Mouse (Mus musculus) midbrain, embryonic 14.5 days (tissue): ENCODE results near the gene Ogfr. TPM values are rescaled to one million over a fixed set of nuclear protein-coding genes. Genes with fewer than 3 reads are reported as not detected.

Experiments used
- ATAC-seq: fragments of 200-750 bp; cut with Nextera tagmentation; 2 replicates; pipeline ENCODE4 v1.8.0; 2017; ENCODE audit warnings: moderate number of reproducible peaks, moderate library complexity; ENCODE audit not compliant: low FRiP score, low TSS enrichment
- DNase-seq: peaks from one replicate; pipeline ENCODE4 v3.0.0-alpha.2; 2015
- H3K27ac ChIP-seq: fragments of 300-500 bp; sonication (generic); replicated peaks from 2 replicates; pipeline ENCODE4 v1.5.1; 2014; ENCODE audit warnings: mild to moderate bottlenecking, low read depth, low read length, moderate library complexity
- H3K27me3 ChIP-seq: fragments of 300-500 bp; sonication (generic); 2 replicates; pipeline ENCODE4 v1.6.1; 2014; ENCODE audit warnings: low read length, control low read depth, mixed read lengths; ENCODE audit not compliant: control insufficient read depth, insufficient read depth
- H3K36me3 ChIP-seq: fragments of 300-500 bp; sonication (generic); 2 replicates; pipeline ENCODE4 v1.6.1; 2014; ENCODE audit warnings: low read length, control low read depth; ENCODE audit not compliant: control insufficient read depth, insufficient read depth
- H3K4me1 ChIP-seq: fragments of 300-500 bp; sonication (generic); 2 replicates; pipeline ENCODE4 v1.6.1; 2014; ENCODE audit warnings: mild to moderate bottlenecking, antibody characterized with exemption, low read length, control low read depth; ENCODE audit not compliant: control insufficient read depth, insufficient read depth
- H3K4me2 ChIP-seq: fragments of 300-500 bp; sonication (generic); 2 replicates; pipeline ENCODE4 v1.6.1; 2014; ENCODE audit warnings: mild to moderate bottlenecking, low read length, moderate library complexity
- H3K4me3 ChIP-seq: fragments of 300-500 bp; sonication (generic); replicated peaks from 2 replicates; pipeline ENCODE4 v1.5.1; 2014; ENCODE audit warnings: low read depth, low read length
- H3K9ac ChIP-seq: fragments of 300-500 bp; sonication (generic); replicated peaks from 2 replicates; pipeline ENCODE4 v1.6.1; 2014; ENCODE audit warnings: mild to moderate bottlenecking, low read length, moderate library complexity
- H3K9me3 ChIP-seq: fragments of 300-500 bp; sonication (generic); 2 replicates; pipeline ENCODE4 v1.6.1; 2016; ENCODE audit warnings: low read length, control low read depth, mixed read lengths; ENCODE audit not compliant: control insufficient read depth
- WGBS: fragments of 180-500 bp; shearing (Covaris S2); extraction: QIAGEN DNeasy Blood & Tissue Kit; methylation state at CpG from one replicate; pipeline ENCODE4 v1.1.7; 2014; 5-methylcytosine and 5-hydroxymethylcytosine counted together
- polyA plus RNA-seq: library from polyadenylated mRNA; unstranded; fragments of >200 nt; fragmentation: Nextera tagmentation; extraction: Ambion mirVana; gene quantifications from 2 replicates; pipeline ENCODE4 v1.2.1, GENCODE M21; 2014

Ogfr gene
- polyA plus RNA-seq, 1 experiment from 2014 or later, result 97.7 TPM

GRCm38 (mm10) chr2:180582481-180583153 lies 6.4 kb upstream of the Ogfr start:
- under 1% methylated on average over 57 of the region's 57 CpGs for WGBS
- Histone ChIP-seq H3K36me3 (peaks cover 25% of the 10 kb centered on the region), H3K4me2 (peak overlapping the region; percentile 81), H3K27me3 (peaks cover 3% of the 10 kb centered on the region; the same call in 1 of the 2 replicates), H3K4me3 (peak overlapping the region; percentile 90), H3K27ac (peak overlapping the region; percentile 83), H3K9me3 (no peaks in the 10 kb centered on the region), H3K4me1 (peaks cover 11% of the 10 kb centered on the region), H3K9ac (peak overlapping the region; percentile 97)
- DNase-seq (peak; percentile 99), ATAC-seq (peak; percentile 75)

GRCm38 (mm10) chr2:180583154-180583507 lies 5.9 kb upstream of the Ogfr start:
- Histone ChIP-seq H3K9ac (peak overlapping the region; percentile 97), H3K27ac (peak overlapping the region; percentile 83; the same call in 1 of the 2 replicates), H3K9me3 (no peaks in the 10 kb centered on the region), H3K4me2 (peak overlapping the region; percentile 81), H3K27me3 (peaks cover 3% of the 10 kb centered on the region; the same call in 1 of the 2 replicates), H3K4me1 (peaks cover 11% of the 10 kb centered on the region), H3K36me3 (peaks cover 25% of the 10 kb centered on the region), H3K4me3 (peak overlapping the region; percentile 90)
- no peak for DNase-seq
- 26% methylated on average over 7 of the region's 7 CpGs for WGBS
- ATAC-seq, result peak; percentile 57

- no peaks in the 10 kb centered on the region for H3K9me3 ChIP-seq
- H3K4me1 ChIP-seq, result peaks cover 13% of the 10 kb centered on the region
- 0 out of 2 replicates have a peak overlapping the region, but pooled peaks have one; percentile 93 for H3K9ac ChIP-seq
- H3K27ac ChIP-seq, result peak overlapping the region; percentile 92
- ATAC-seq (no peak), DNase-seq (no peak)
- peaks cover 55% of the 10 kb centered on the region for H3K36me3 ChIP-seq
- 50% methylated on average over 6 of the region's 6 CpGs for WGBS
- H3K4me3 ChIP-seq, result peak overlapping the region; percentile 90
- no peaks in the 10 kb centered on the region for H3K27me3 ChIP-seq
- H3K4me2 ChIP-seq, result peak overlapping the region; percentile 69
Observed at GRCm38 (mm10) chr2:180588736-180589122, 316 bp upstream of the Ogfr start.

- 46% methylated on average over 4 of the region's 4 CpGs for WGBS
Observed at GRCm38 (mm10) chr2:180597490-180597889, 8.4 kb downstream of the Ogfr start, which contains the start of gene Col9a3. Gene Col9a3, plus strand, starts transcription at chr2:180597790.

GRCm38 (mm10) chr2:180598157-180598705 lies 9.2 kb downstream of the Ogfr start:
- Histone ChIP-seq H3K36me3 (peaks cover 26% of the 10 kb centered on the region), H3K4me3 (peak overlapping the region; percentile 28), H3K4me1 (peaks cover 19% of the 10 kb centered on the region; the same call in 1 of the 2 replicates), H3K27ac (0 out of 2 replicates have a peak overlapping the region, but pooled peaks have one; percentile 26), H3K4me2 (peak overlapping the region; percentile 63), H3K9me3 (no peaks in the 10 kb centered on the region), H3K27me3 (no peaks in the 10 kb centered on the region), H3K9ac (peak overlapping the region; percentile 47; the same call in 1 of the 2 replicates)
- no peak for ATAC-seq
- under 1% methylated on average over 41 of the region's 41 CpGs for WGBS
- DNase-seq, result peak; percentile 65

More at GRCm38 (mm10) chr2:180597490-180597889, 8.4 kb downstream of the Ogfr start, which contains the start of gene Col9a3:
- ATAC-seq, result no peak
- Histone ChIP-seq H3K36me3 (peaks cover 34% of the 10 kb centered on the region), H3K4me3 (peak within 1 kb of the TSS; percentile 28), H3K9ac (peak within 1 kb of the TSS; percentile 47; the same call in 1 of the 2 replicates), H3K4me1 (peaks cover 19% of the 10 kb centered on the region; the same call in 1 of the 2 replicates), H3K4me2 (peak within 1 kb of the TSS; percentile 63), H3K9me3 (no peaks in the 10 kb centered on the region), H3K27me3 (no peaks in the 10 kb centered on the region), H3K27ac (0 out of 2 replicates have a peak within 1 kb of the TSS, but pooled peaks have one; percentile 26)
- no peak for DNase-seq

GRCm38 (mm10) chr2:180600569-180601021 lies 11.6 kb downstream of the Ogfr start:
- H3K27me3 ChIP-seq, result no peaks in the 10 kb centered on the region
- 3% methylated on average over 9 of the region's 9 CpGs for WGBS
- H3K4me1 ChIP-seq, result peaks cover 19% of the 10 kb centered on the region; the same call in 1 of the 2 replicates
- H3K4me2 ChIP-seq, result no peak overlapping the region
- H3K9me3 ChIP-seq, result no peaks in the 10 kb centered on the region
- peaks cover 3% of the 10 kb centered on the region; the same call in 1 of the 2 replicates for H3K36me3 ChIP-seq
- DNase-seq (peak; percentile 60), ATAC-seq (peak; percentile 54)
- no peak overlapping the region for H3K4me3 ChIP-seq
- H3K9ac ChIP-seq, result no peak overlapping the region
- H3K27ac ChIP-seq, result 0 out of 2 replicates have a peak overlapping the region, but pooled peaks have one; percentile 13

GRCm38 (mm10) chr2:180604781-180605180 lies 15.7 kb downstream of the Ogfr start:
- no peak overlapping the region for H3K4me3 ChIP-seq
- ATAC-seq (no peak), DNase-seq (no peak)
- no peak overlapping the region for H3K27ac ChIP-seq
- H3K4me1 ChIP-seq, result peaks cover 4% of the 10 kb centered on the region; the same call in 1 of the 2 replicates
- H3K9ac ChIP-seq, result no peak overlapping the region
- no peaks in the 10 kb centered on the region for H3K36me3 ChIP-seq
- H3K4me2 ChIP-seq, result no peak overlapping the region
- H3K9me3 ChIP-seq, result no peaks in the 10 kb centered on the region
- 58% methylated on average over 6 of the region's 6 CpGs for WGBS
- H3K27me3 ChIP-seq, result no peaks in the 10 kb centered on the region

- Histone ChIP-seq H3K9me3 (no peaks in the 10 kb centered on the region), H3K4me1 (no peaks in the 10 kb centered on the region), H3K4me2 (no peak overlapping the region), H3K4me3 (no peak overlapping the region), H3K36me3 (no peaks in the 10 kb centered on the region), H3K27ac (no peak overlapping the region), H3K27me3 (no peaks in the 10 kb centered on the region), H3K9ac (no peak overlapping the region)
- ATAC-seq (no peak), DNase-seq (no peak)
- 84% methylated on average over 4 of the region's 4 CpGs for WGBS
Observed at GRCm38 (mm10) chr2:180610283-180610682, 21.2 kb downstream of the Ogfr start.
